Mouse (Mus musculus) stomach, postnatal 0 days (tissue): ENCODE data around the gene Gsto1.
A peak's percentile ranks its signal among the peaks of the same experiment; 100 is the strongest.

Source experiments
- CTCF ChIP-seq: IDR thresholded peaks from 2 replicates; pipeline ENCODE4 v1.5.1; 2016; ENCODE audit warnings: antibody characterized with exemption, low read depth, mild to moderate bottlenecking, moderate library complexity
- EP300 ChIP-seq: optimal IDR thresholded peaks from 2 replicates; pipeline ENCODE3; 2016; ENCODE audit warnings: antibody characterized with exemption

DNA sequence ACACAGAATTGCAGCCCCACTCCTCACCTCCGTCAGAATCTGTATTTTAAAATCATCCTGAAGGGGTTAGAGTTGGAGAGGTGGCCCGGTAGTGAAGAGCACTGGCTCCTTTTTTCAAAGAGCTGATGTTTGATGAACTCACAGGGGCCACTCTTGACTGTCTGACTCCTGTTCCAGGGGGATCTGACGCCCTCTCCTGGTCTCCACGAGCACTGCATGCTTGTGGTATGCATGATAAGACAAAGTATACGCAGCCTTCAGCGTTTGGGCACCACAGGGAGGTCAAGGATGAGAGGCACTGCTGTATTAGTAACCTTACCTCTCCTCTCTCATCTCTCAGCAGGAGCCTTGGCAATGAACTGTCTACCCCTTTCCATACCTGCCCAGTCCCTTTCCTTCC, 45.2 kb downstream of the Gsto1 start:
- TF ChIP-seq CTCF (peak; percentile 59), EP300 (no peak)
